Mouse (Mus musculus): ENCODE measurements around the gene Ptpdc1.

- no peak for TF ChIP-seq POLR2A (IDR thresholded peaks at IDR 0.05; ENCODE audit: borderline replicate concordance, insufficient read depth, low read length)
- TF ChIP-seq CTCF (IDR thresholded peaks at IDR 0.05; ENCODE audit: borderline replicate concordance, insufficient read depth, low read depth, low read length), result no peak
Observed at GRCm38 (mm10) chr13:48662431-48663143, 37.1 kb upstream of the Ptpdc1 start, which contains the start of gene Barx1.

Measured in cerebellum, adult 2 months (tissue).